Mouse (Mus musculus) liver, embryonic 14.5 days (tissue): ENCODE measurements around the gene Fxyd3.

Experiments
- CTCF ChIP-seq: IDR thresholded peaks from 2 replicates; pipeline ENCODE4 v1.5.1; 2016; ENCODE audit warnings: antibody characterized with exemption, low read depth, control low read depth
- EP300 ChIP-seq: IDR thresholded peaks from 2 replicates; pipeline ENCODE4 v1.6.1; 2016; ENCODE audit warnings: antibody characterized with exemption, low read depth

DNA sequence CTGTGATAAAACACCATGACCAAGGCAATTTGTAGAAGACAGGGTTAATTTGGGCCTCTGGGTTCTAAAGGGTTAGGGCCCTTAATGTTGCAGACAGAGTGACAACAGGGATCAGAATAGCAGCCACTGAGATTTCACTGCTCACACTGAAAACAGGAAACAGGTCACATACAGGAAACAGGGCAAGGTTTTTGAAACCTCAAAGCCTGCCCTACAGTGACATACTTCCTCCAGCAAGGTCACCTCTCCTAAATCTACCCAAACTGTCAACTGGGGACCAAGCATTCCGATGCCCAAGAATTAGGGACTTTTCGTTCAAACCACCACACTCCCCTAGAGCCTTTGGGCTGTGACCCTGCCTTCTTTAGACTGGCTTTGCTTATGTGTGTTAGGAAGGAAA lies 13.2 kb upstream of the Fxyd3 start:
- TF ChIP-seq CTCF: no peak
- no peak for TF ChIP-seq EP300
